Mouse (Mus musculus): ENCODE measurements around the gene Tbc1d2b. TPM values are rescaled to one million over a fixed set of nuclear protein-coding genes. Genes with fewer than 3 reads are reported as not detected.

Gene Tbc1d2b
- polyA plus RNA-seq, 1 experiment: 46.4 TPM

DNA sequence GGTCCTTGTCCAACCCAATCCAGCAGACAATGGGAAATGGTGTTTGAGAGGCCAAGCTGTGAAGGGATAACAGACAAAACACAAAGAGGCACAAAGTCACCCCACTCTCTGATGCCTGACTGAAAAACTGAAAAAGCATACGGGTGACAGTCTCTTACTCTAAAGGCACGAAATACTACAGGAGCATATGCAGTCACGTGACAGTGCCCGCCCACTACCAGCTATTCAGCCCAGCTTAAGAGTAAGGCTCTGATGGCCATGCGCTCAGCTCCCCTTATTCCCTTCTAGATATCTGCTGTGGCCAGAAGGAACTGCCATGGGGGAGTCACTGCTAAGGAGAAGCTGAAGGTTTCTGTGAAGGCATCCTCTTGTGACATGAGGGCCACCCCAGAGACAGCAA lies 24.8 kb downstream of the Tbc1d2b start:
- peaks cover 15% of the 10 kb centered on the region for H3K4me1 ChIP-seq (ENCODE audit: control insufficient read depth, insufficient read depth, low read length)
- no peak for TF ChIP-seq CTCF (IDR thresholded peaks at IDR 0.05; ENCODE audit: insufficient read depth, low read length)
- TF ChIP-seq POLR2A (IDR thresholded peaks at IDR 0.05; ENCODE audit: borderline replicate concordance, extremely low read depth, low read depth, low read length): no peak
- WGBS: 94% methylated on average over 5 of the region's 5 CpGs
- no peak overlapping the region for H3K4me3 ChIP-seq (replicated peaks; ENCODE audit: extremely low read depth, low read depth, low read length)
- no peak for DNase-seq

DNA sequence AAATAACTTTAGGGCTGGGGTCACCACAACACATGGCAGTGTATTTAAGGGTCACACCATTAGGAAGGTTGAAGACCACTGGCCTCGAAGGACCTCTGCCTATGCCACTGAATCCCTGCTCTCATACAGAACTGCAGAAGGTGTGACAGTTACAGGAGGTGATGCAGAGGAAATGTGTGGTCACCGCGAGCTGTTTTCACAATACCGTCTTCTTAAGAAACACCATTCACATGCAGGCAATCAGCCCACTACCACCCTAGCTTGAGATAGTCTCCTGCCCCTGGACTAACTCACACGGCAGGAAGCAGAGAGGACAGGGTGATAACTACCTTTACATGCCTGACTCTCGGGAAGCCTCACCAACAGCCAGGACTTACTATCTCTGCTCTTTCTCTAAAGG lies 25.4 kb downstream of the Tbc1d2b start:
- H3K4me1 ChIP-seq (ENCODE audit: control insufficient read depth, insufficient read depth, low read length): peaks cover 15% of the 10 kb centered on the region
- no peak overlapping the region for H3K4me3 ChIP-seq (replicated peaks; ENCODE audit: extremely low read depth, low read depth, low read length)
- TF ChIP-seq CTCF (IDR thresholded peaks at IDR 0.05; ENCODE audit: insufficient read depth, low read length) (no peak), POLR2A (IDR thresholded peaks at IDR 0.05; ENCODE audit: borderline replicate concordance, extremely low read depth, low read depth, low read length) (no peak)
- no peak for DNase-seq
- 80% methylated on average over 6 of the region's 6 CpGs for WGBS

DNA sequence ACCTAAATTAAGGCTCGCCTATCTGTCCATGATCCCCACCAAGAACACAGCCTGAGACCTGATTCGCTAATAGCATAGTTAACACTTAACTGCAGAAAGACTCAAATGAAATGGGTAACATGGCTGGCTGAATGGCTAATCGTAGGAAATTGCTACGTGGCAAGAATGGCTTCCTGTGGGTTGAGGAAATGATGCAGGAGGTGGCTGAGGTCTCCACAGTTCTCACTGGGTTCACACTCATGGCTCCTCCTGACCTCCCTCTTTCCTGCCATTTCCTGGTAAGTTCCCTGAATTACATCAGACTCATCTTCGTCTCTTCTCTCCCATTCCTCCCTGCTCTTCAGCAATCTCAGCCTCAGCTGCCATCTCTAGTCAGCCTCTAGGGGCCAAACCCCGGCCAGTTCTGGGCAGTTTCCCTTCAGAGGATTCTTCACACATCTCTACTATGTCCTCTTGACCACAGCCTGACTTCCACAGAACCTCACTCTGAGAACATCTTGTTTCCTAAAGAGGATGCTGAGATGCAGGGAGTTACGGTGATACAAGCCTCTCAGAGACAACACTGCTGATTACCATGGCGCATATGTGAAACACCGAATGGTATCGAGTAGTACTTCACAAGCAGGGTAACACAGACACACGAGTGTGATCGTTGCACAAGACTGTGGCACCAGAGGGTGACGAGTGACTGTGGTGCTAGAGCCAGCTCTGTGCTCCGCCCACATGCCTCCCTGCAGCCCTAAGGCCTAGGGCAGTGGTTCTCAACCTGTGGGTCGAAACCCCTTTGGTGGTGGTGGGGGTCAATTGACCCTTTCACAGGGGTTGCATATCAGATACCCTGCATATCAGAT lies 26.1 kb downstream of the Tbc1d2b start:
- no peak for TF ChIP-seq POLR2A (IDR thresholded peaks at IDR 0.05; ENCODE audit: borderline replicate concordance, extremely low read depth, low read depth, low read length)
- no peak for TF ChIP-seq CTCF (IDR thresholded peaks at IDR 0.05; ENCODE audit: insufficient read depth, low read length)
- no peak for DNase-seq
- Histone ChIP-seq H3K4me3 (replicated peaks; ENCODE audit: extremely low read depth, low read depth, low read length) (no peak overlapping the region), H3K4me1 (ENCODE audit: control insufficient read depth, insufficient read depth, low read length) (peaks cover 13% of the 10 kb centered on the region)
- 70% methylated on average over 15 of the region's 15 CpGs for WGBS

DNA sequence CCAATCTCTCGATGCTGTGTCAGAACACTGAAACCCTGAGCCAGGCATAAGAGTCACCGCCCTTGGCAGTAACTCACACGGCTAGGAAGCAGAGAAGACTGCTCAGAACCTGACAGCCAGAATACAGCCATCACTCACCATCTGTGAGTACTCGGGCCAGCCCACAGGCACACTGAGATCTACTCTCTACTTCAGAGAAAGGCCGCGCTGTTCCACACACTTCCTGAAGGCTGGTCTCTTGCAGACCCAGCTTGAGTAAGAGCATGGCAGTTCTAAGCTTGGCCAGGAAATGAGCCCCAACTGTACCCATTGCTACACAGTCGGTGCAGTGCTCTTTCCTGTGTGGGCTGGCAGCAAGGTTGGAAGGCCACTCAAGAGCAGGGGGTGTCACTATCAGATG lies 27.7 kb downstream of the Tbc1d2b start:
- no peak for DNase-seq
- no peak for TF ChIP-seq POLR2A (IDR thresholded peaks at IDR 0.05; ENCODE audit: borderline replicate concordance, extremely low read depth, low read depth, low read length)
- TF ChIP-seq CTCF (IDR thresholded peaks at IDR 0.05; ENCODE audit: insufficient read depth, low read length): no peak
- peaks cover 13% of the 10 kb centered on the region for H3K4me1 ChIP-seq (ENCODE audit: control insufficient read depth, insufficient read depth, low read length)
- no peak overlapping the region for H3K4me3 ChIP-seq (replicated peaks; ENCODE audit: extremely low read depth, low read depth, low read length)
- WGBS: 34% methylated on average over 7 of the region's 7 CpGs

DNA sequence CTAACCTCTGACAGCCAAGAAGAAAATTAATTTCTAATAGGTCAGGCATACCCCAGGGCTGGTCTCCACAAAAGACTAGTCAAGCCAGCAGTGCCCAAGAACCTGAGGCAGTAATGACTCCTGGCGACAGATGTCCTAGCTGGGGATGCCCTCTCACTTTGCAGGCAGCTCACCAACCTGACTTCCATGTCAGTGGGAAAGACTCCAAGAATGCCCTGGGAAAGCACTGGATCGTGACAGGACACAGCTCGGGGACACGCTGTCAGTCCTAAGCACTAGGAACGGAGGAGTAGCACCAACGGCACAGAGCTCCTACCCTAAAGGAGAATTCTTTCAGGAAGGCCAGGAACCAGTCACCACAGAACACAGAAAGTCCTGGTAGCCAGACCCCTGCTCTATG lies 28.3 kb downstream of the Tbc1d2b start:
- Histone ChIP-seq H3K4me1 (ENCODE audit: control insufficient read depth, insufficient read depth, low read length) (peaks cover 11% of the 10 kb centered on the region), H3K4me3 (replicated peaks; ENCODE audit: extremely low read depth, low read depth, low read length) (no peak overlapping the region)
- 67% methylated on average over 6 of the region's 6 CpGs for WGBS
- DNase-seq: no peak
- TF ChIP-seq POLR2A (IDR thresholded peaks at IDR 0.05; ENCODE audit: borderline replicate concordance, extremely low read depth, low read depth, low read length) (no peak), CTCF (IDR thresholded peaks at IDR 0.05; ENCODE audit: insufficient read depth, low read length) (no peak)

DNA sequence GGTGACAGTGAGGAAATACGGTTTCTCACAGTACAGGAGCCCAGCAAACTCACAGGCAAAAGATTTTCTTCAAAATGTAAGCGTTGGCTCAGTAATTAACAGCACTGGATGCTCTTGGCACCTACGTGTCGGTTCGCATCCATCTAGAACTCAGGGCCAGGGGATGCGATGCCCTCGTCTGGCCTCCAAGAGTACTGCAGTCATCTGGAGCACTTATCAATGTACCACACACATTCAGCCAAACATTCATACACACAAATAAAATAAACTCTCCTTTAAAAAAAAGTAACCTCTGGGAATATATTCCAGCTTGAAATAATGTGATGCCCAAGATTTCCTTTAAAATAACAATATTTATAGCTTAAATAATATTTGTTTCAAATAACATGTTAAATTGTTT lies 29.0 kb downstream of the Tbc1d2b start:
- WGBS: 82% methylated on average over 7 of the region's 7 CpGs
- DNase-seq: no peak
- Histone ChIP-seq H3K4me3 (replicated peaks; ENCODE audit: extremely low read depth, low read depth, low read length) (no peak overlapping the region), H3K4me1 (ENCODE audit: control insufficient read depth, insufficient read depth, low read length) (peaks cover 11% of the 10 kb centered on the region)
- TF ChIP-seq POLR2A (IDR thresholded peaks at IDR 0.05; ENCODE audit: borderline replicate concordance, extremely low read depth, low read depth, low read length) (no peak), CTCF (IDR thresholded peaks at IDR 0.05; ENCODE audit: insufficient read depth, low read length) (peak; percentile 59; the same call in 1 of the 2 replicates)

DNA sequence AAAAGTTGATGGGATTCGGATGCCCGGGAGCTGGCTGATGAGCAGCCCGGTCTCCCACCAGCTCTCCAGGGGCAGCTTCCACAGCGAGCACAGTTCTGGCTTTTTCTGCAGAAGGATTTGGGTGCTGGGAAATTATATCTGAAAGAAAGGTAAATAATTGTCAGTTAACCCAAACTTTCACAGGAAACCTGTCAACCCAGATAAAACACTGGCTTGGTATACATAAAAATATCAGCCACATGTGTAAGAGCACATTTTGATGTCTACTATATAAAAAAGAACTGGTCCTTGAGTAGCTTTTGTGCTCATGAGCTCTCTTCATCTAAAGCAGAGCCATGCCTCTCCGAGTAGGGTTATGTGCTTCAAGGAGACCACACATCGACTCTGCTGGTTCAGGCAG lies 29.6 kb downstream of the Tbc1d2b start:
- H3K4me1 ChIP-seq (ENCODE audit: control insufficient read depth, insufficient read depth, low read length): peaks cover 11% of the 10 kb centered on the region
- TF ChIP-seq POLR2A (IDR thresholded peaks at IDR 0.05; ENCODE audit: borderline replicate concordance, extremely low read depth, low read depth, low read length) (no peak), CTCF (IDR thresholded peaks at IDR 0.05; ENCODE audit: insufficient read depth, low read length) (no peak)
- WGBS: 75% methylated on average over 6 of the region's 6 CpGs
- no peak for DNase-seq
- H3K4me3 ChIP-seq (replicated peaks; ENCODE audit: extremely low read depth, low read depth, low read length): no peak overlapping the region

DNA sequence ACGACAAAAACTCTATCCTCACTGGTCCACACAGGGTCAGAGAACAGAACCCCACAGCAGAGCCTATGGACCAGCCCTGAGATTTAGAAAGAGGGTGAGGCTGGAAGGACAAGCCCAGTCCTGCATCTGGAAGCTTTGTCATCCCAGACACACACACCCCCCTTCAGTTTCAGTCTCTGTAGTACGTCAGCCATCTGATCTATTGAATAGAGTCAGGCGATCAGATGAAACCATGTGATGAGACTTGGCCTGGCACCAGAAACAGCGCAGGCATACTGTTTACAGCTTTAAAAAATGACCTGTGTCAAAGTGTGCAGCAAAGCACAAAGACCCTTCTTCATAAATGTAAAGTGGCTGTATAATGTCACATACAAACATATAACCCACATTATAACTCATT lies 30.0 kb downstream of the Tbc1d2b start:
- TF ChIP-seq POLR2A (IDR thresholded peaks at IDR 0.05; ENCODE audit: borderline replicate concordance, extremely low read depth, low read depth, low read length) (no peak), CTCF (IDR thresholded peaks at IDR 0.05; ENCODE audit: insufficient read depth, low read length) (no peak)
- Histone ChIP-seq H3K4me1 (ENCODE audit: control insufficient read depth, insufficient read depth, low read length) (peaks cover 11% of the 10 kb centered on the region), H3K4me3 (replicated peaks; ENCODE audit: extremely low read depth, low read depth, low read length) (no peak overlapping the region)
- WGBS: 62% methylated on average over 4 of the region's 4 CpGs
- no peak for DNase-seq

DNA sequence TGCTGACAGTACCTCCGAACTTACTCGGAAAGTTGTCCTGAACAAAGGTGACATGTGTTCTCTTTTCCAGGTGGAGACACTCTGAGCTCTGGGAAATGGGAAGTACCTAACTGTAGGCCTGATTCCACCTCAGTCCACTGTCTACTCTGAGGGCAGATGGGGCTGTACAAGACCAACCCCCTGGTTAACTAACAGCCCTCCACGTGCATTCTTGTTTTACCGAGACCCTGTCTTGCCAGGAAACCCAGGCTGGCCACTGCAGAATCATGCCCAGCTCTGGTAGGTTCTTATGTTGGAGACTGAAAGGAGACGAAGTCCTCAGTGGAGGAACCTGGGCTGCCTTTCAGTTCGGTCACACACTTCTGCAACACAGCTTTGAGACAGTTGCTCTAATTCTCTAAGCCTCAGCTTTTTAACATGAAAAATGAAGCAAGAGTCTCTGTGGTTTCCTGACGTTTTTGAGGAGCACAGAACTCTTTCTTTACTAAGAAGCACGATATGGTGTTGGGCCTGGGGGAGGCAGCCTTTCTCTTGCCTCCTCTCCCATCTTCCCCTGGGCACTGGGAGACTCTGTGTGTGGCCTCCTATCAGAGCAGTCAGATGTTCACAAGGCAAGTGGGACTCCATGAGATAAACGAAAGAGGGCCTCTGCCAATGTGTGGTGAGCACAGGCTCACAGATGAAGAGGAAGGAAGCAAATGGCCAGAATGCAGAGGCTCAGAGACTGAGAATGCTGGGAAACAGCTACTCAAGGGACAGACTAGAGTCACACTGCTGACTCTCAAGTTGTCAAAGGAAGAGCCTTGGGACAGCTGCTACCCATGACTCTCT lies 33.2 kb downstream of the Tbc1d2b start:
- no peak for DNase-seq
- 66% methylated on average over 9 of the region's 9 CpGs for WGBS

More for the DNA sequence above, 33.2 kb downstream of the Tbc1d2b start:
- no peak for TF ChIP-seq POLR2A (IDR thresholded peaks at IDR 0.05; ENCODE audit: borderline replicate concordance, extremely low read depth, low read depth, low read length)
- TF ChIP-seq CTCF (IDR thresholded peaks at IDR 0.05; ENCODE audit: insufficient read depth, low read length): no peak
- Histone ChIP-seq H3K4me1 (ENCODE audit: control insufficient read depth, insufficient read depth, low read length) (peaks cover 12% of the 10 kb centered on the region), H3K4me3 (replicated peaks; ENCODE audit: extremely low read depth, low read depth, low read length) (no peak overlapping the region)

Measured in lung, adult 2 months (tissue).